Mouse (Mus musculus) CH12.LX (cell line): ENCODE data around the gene Ror2.

Experiments used
- CTCF ChIP-seq, 2 experiments: IDR thresholded peaks in 1 of 2; conservative IDR thresholded peaks in 1 of 2; 2 replicates each; pipeline ENCODE4 v1.5.1; 2011 to 2012; ENCODE audit warnings: low read depth in 2 of 2, low read length in 2 of 2, improper control_type of control experiment in 1 of 2, inconsistent platforms in 1 of 2, mild to moderate bottlenecking in 1 of 2, moderate library complexity in 1 of 2
- NELFE ChIP-seq: IDR thresholded peaks from 2 replicates; pipeline ENCODE4 v1.6.1; 2011; ENCODE audit warnings: low read depth, low read length, improper control_type of control experiment
- POLR2AphosphoS2 ChIP-seq: IDR thresholded peaks from 2 replicates; pipeline ENCODE4 v1.6.1; 2011; ENCODE audit warnings: low read depth, low read length, improper control_type of control experiment

DNA sequence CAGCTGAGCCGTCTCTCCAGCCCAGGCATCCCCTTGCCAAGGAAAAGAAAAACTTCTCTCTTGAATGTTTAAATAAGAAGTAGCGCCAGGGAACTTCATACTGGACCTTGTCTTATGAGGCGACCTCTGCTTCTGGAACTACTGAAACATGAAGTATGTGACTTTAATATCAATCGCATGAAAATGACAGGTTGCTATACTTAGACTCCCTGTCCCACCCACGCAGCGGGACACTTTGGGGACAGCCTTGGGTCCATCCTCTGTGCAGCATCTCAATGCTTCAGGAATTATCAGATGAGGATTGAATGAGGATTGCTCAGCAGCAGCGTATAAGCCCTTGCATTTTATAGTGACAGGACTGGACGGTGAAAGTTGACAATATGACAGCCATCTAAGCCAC, 122.9 kb downstream of the Ror2 start:
- TF ChIP-seq CTCF (conservative IDR thresholded peaks at IDR 0.05 in 1 of 2, IDR thresholded peaks at IDR 0.05 in 1 of 2; ENCODE audit: low read depth in 2 of 2, low read length in 2 of 2) = no peak
- TF ChIP-seq NELFE = no peak
- no peak for TF ChIP-seq POLR2AphosphoS2
